In the genomic region with DNA sequence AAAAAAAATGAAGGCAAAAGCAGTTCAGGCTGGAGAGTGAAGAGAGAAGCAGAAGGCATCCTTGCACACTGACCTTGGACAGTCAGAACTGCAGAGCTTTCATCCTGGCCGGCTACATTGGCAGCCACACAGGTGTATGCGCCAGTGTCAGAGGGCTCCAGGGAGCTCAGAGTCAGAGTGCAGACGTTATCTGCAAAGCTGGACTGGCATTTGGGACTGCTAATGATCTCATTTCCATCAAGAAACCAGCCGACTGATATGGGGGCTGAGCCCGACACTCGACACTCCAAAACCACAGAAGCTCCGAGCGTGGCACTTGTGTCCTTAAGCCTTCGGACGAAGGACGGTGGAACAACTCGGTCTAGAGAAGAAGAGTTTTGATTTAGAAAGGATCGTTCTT, we compare ENCODE assay signal across 27 mouse cellular contexts.
DNase-seq lines count a peak whose midpoint lies in the region; ATAC-seq and TF ChIP-seq lines count a peak whose summit lies in the region.
"Had no signal": no experiment of that assay in that cellular context is flagged by ENCODE, and none has a peak within 500 bp of the region (broad histone marks: within the 10 kb centered on the region; RNA-seq: fewer than 3 reads in every experiment).

No protein-coding gene starts in this region.

- ATAC-seq in heart, embryonic 14.5 days (ENCODE audit: insufficient number of reproducible peaks, insufficient read depth, low FRiP score, low read depth) = 0 out of 2 replicates have a peak, but pooled peaks have one; percentile 23
- ATAC-seq in heart, embryonic 11.5 days (replicated peaks; ENCODE audit: insufficient number of reproducible peaks, low FRiP score, low TSS enrichment) = no peak
- peak; percentile 18; the same call in 1 of the 2 replicates for ATAC-seq in heart, postnatal 0 days (ENCODE audit: insufficient read depth, low read depth)
- ATAC-seq: forebrain, embryonic 13.5 days; forebrain, embryonic 16.5 days; hindbrain, embryonic 16.5 days; intestine, embryonic 15.5 days; Patski had no signal

- no peak overlapping the region for H3K4me3 ChIP-seq in heart, embryonic 14.5 days (ENCODE audit: control insufficient read depth in 1 of 2, insufficient read depth in 1 of 2, low read depth in 1 of 2, low read length in 2 of 2)
- no peak overlapping the region for H3K4me3 ChIP-seq in heart, embryonic 11.5 days (ENCODE audit: low read depth, low read length)
- H3K4me3 ChIP-seq in heart, postnatal 0 days (ENCODE audit: low read depth, low read length) = no peak overlapping the region
- H3K4me3 ChIP-seq: forebrain, embryonic 10.5 days; forebrain, embryonic 13.5 days; hindbrain, embryonic 10.5 days; hindbrain, embryonic 13.5 days; intestine, embryonic 15.5 days; kidney, embryonic 15.5 days had no signal

- no peak overlapping the region for H3K9ac ChIP-seq in heart, embryonic 14.5 days (ENCODE audit: low read length)
- H3K9ac ChIP-seq in heart, embryonic 11.5 days (ENCODE audit: low read depth, low read length) = no peak overlapping the region
- H3K9ac ChIP-seq in heart, postnatal 0 days (replicated peaks; ENCODE audit: low read depth, low read length) = no peak overlapping the region
- H3K9ac ChIP-seq: forebrain, embryonic 13.5 days; hindbrain, embryonic 13.5 days; intestine, embryonic 15.5 days; kidney, embryonic 15.5 days had no signal

- TF ChIP-seq CTCF in heart, postnatal 0 days (IDR thresholded peaks at IDR 0.05; ENCODE audit: low read depth) = no peak

- 0 out of 4 replicates have a peak overlapping the region, but pooled peaks of 1 of the 2 experiments have one; percentile 4 for H3K27ac ChIP-seq in heart, embryonic 14.5 days (replicated peaks in 1 of 2; ENCODE audit: control insufficient read depth in 1 of 2, insufficient read depth in 1 of 2, low read depth in 2 of 2, low read length in 2 of 2)
- H3K27ac ChIP-seq in heart, embryonic 11.5 days (ENCODE audit: low read depth, low read length) = no peak overlapping the region
- peak overlapping the region; percentile 36; the same call in 1 of the 2 replicates for H3K27ac ChIP-seq in heart, postnatal 0 days (ENCODE audit: low read depth)
- H3K27ac ChIP-seq: forebrain, embryonic 10.5 days; forebrain, embryonic 13.5 days; hindbrain, embryonic 10.5 days; hindbrain, embryonic 13.5 days; intestine, embryonic 15.5 days; kidney, embryonic 15.5 days had no signal

- no peaks in the 10 kb centered on the region for H3K4me1 ChIP-seq in heart, embryonic 14.5 days (ENCODE audit: control insufficient read depth in 2 of 2, insufficient read depth in 2 of 2, low read length in 2 of 2)
- H3K4me1 ChIP-seq in heart, embryonic 11.5 days (ENCODE audit: control insufficient read depth, insufficient read depth, low read length) = no peaks in the 10 kb centered on the region
- H3K4me1 ChIP-seq in heart, postnatal 0 days (ENCODE audit: control insufficient read depth, insufficient read depth) = no peaks in the 10 kb centered on the region
- H3K4me1 ChIP-seq: forebrain, embryonic 10.5 days; forebrain, embryonic 13.5 days; hindbrain, embryonic 10.5 days; hindbrain, embryonic 13.5 days; intestine, embryonic 15.5 days; kidney, embryonic 15.5 days had no signal

- no peak for TF ChIP-seq EP300 in heart, postnatal 0 days (IDR thresholded peaks at IDR 0.05; ENCODE audit: low read depth)

- H3K9me3 ChIP-seq in heart, embryonic 14.5 days (ENCODE audit: control insufficient read depth, low read length) = no peaks in the 10 kb centered on the region
- H3K9me3 ChIP-seq in heart, embryonic 11.5 days (replicated peaks; ENCODE audit: control insufficient read depth, low read length) = no peaks in the 10 kb centered on the region
- H3K9me3 ChIP-seq in heart, postnatal 0 days (replicated peaks; ENCODE audit: control insufficient read depth, low read length) = no peaks in the 10 kb centered on the region
- H3K9me3 ChIP-seq: forebrain, embryonic 10.5 days; forebrain, embryonic 13.5 days; hindbrain, embryonic 10.5 days; hindbrain, embryonic 13.5 days; intestine, embryonic 15.5 days; kidney, embryonic 15.5 days had no signal

- H3K27me3 ChIP-seq in heart, embryonic 14.5 days (ENCODE audit: control insufficient read depth, insufficient read depth, low read length) = no peaks in the 10 kb centered on the region
- no peaks in the 10 kb centered on the region for H3K27me3 ChIP-seq in heart, embryonic 11.5 days (ENCODE audit: control insufficient read depth, insufficient read depth, low read length)
- H3K27me3 ChIP-seq in heart, postnatal 0 days (ENCODE audit: control insufficient read depth, insufficient read depth, low read length) = no peaks in the 10 kb centered on the region
- H3K27me3 ChIP-seq: CH12.LX; forebrain, embryonic 13.5 days; hindbrain, embryonic 13.5 days; intestine, embryonic 15.5 days; kidney, embryonic 15.5 days had no signal

- peaks cover 98% of the 10 kb centered on the region for H3K36me3 ChIP-seq in heart, embryonic 14.5 days (ENCODE audit: control insufficient read depth, insufficient read depth, low read length)
- peaks cover 31% of the 10 kb centered on the region for H3K36me3 ChIP-seq in heart, embryonic 11.5 days (ENCODE audit: control insufficient read depth, insufficient read depth, low read length)
- peaks cover 92% of the 10 kb centered on the region for H3K36me3 ChIP-seq in heart, postnatal 0 days (replicated peaks; ENCODE audit: control insufficient read depth, insufficient read depth, low read length)
- H3K36me3 ChIP-seq: forebrain, embryonic 10.5 days; G1E; hindbrain, embryonic 10.5 days; hindbrain, embryonic 13.5 days; intestine, embryonic 15.5 days; kidney, embryonic 15.5 days had no signal

- peak; percentile 89 for DNase-seq in heart, adult 11 months
- no peak for DNase-seq in heart, postnatal 4 days
- DNase-seq in heart, postnatal 0 days (ENCODE audit: low spot score) = no peak
- no peak for DNase-seq in heart, adult 18-20 months
- DNase-seq: adrenal gland, postnatal 10 days; adrenal gland, postnatal 36 days; B cell, adult 2 months; cerebellum, adult 18-20 months; cerebellum, adult 9-10 months; cerebellum, postnatal 14 days; gastrocnemius, postnatal 36 days; heart, postnatal 10 days; kidney, adult 11 months; kidney, adult 8-10 months had no signal

- no peak overlapping the region for H3K4me2 ChIP-seq in heart, embryonic 14.5 days (ENCODE audit: low read length)
- H3K4me2 ChIP-seq in heart, embryonic 11.5 days = no peak overlapping the region
- H3K4me2 ChIP-seq in heart, postnatal 0 days (ENCODE audit: low read depth, low read length) = no peak overlapping the region
- H3K4me2 ChIP-seq: forebrain, embryonic 13.5 days; hindbrain, embryonic 13.5 days; intestine, embryonic 15.5 days; kidney, embryonic 15.5 days had no signal

- WGBS in heart, embryonic 14.5 days = 43% methylated on average over 13 of the region's 13 CpGs
- 71% methylated on average over 13 of the region's 13 CpGs for WGBS in heart, embryonic 11.5 days (ENCODE audit: insufficient replicate concordance)
- 35% methylated on average over 13 of the region's 13 CpGs for WGBS in heart, postnatal 0 days
